Mouse (Mus musculus) right cerebral cortex, postnatal 36 days (tissue): ENCODE results near the gene Eid2.

Experiments
- DNase-seq, 2 experiments: peaks; one replicate each; pipeline ENCODE4 v3.0.0; 2022; ENCODE audit warnings: low spot score in 2 of 2, mixed read lengths in 1 of 2

Eid2 gene

DNA sequence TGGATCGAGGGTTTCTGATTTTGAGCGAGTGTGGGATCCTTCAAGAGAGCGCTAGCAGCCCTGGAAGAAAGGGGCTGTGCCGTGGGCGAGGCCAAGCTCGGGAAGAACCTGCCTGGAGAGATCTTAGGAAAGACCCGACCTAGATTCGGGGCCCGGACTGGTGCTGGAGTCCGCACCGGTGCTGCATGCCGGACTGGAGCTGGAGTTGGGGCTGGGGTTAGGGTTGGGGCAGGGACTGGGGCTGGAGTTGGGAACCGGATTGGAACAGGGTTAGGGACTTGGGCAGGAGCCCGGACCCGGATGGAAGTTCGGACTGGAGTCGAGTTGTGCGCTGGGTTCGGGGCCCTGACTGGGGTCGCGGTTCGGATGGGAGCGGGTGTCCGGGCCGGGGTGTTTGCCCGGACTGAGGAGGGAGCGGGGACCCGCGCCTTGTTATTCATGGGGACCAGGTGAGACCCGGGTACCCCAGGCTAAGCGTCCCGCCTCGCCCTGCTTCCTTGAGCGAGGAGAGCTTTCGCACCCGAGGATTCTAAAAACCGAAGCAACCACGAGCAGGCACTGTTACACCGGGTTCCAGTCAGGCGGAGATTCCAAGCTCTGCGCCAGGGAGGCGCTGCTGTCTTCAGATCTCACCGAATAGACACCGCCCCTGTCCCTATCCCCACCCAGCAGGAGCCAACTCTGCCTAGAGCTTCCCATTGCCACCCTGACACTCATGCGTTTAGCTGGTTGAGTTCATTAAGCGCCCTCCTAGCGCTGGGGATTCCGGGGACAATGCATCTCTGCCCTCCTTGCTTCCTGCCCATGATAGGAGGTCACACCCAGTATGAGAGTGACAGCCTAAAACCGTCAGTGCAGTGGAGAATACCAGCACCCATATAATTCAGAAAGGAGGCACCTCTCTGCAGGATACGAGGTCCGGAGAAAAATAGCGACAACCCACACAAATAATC, 23.2 kb downstream of the Eid2 start, which contains the start of gene Selenov:
Gene Selenov (minus strand): TSS at position 549 of the 953 bp plus-strand sequence.
- DNase-seq: peak in 1 of 2 experiments; percentile 42

DNA sequence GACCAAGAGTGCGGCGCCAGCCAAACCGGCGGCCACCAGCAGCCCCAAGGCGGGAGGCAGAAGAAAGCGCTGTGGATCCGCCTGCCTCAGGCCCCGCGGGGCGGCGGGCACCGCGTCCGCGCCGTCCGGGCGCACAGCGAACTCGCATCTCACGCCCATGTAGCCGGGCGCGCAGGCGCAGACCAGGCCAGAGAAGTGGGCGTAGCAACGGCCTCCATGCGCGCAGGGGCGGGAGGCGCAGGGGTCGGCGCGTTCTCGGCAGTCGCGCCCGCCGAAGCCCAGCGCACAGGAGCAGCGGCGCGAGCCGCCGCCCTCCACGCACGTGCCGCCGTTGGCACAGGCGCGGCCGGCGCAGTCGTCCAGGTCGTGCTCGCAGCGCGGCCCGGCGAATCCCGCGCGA, 26.8 kb downstream of the Eid2 start:
- DNase-seq: peak; percentile 49 to 68

DNA sequence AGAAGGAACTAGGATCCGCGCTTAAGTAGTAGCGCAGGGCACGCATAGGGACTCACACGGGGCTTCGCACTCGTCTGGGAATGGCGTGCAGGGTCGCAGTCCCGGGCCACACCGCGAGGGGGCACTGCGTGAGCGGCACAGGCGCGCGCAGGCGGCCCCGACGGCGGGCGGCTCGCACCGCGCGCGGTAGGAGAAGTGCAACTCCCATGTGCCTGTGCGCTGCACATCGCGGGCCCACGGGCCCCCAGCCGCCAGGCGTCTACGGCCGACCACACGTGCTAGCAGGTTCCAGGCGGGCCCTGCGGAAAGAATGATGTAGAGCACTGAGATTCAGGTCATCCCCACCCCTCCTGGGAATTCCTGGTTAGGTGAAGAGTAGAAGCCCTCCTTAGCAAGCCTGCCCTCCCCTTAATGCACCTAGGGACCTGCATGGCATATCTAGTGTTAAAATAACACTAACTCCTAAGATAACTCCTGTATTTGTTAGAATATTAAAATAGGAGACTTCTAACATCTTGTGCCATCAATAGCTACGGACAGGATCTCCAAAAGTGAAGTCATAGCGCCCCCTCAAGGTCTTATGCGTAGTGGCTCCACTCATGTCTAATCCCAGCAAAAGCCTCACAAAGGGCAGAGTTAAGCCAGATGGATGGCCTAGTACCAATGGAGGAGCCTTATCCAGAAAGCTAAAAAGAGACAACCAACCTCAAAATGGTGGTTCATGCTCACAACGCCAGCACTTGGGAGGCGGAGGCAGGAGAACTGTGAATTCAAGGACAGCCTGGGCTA, 31.4 kb downstream of the Eid2 start:
- DNase-seq: no peak

DNA sequence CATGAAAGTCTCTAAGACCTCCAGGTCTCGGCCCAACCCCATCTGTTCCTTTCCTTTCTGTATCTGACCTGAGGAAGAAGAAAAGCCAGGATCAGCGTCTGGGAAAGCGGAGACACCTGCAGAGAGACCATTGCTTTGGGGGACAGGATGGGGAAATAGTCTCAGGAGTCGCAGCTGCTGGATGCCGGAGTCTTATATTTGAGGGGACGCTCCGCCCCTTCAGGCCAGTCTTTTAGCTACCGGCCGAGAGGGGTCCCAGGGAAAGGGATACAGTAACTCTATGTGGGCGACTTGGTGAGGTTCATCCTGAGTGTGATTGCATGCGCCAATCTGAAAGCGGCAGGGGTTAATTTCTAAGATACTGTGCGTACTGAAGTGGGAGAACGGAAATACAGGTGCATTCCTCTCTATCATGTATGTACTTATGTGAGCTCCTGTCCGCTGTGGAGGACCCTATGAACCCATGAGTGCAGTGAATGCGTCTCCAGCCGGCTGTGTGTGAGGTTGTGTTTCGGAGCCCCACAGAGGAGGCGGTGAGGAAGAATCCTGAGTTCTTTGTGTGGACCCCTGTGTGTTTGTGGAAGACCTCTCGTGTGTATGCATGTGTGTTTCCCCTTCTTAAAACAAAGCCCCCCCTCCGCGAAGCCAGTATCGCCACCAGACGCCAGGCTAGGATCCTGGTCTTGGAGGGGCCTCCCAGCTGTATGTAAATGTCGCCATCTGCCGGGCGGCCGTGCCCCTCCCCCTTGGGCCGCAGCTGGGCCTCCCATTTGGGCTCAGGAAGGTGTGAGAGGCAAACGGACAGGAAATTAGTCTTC, 34.1 kb downstream of the Eid2 start, which contains the start of gene Dll3:
Gene Dll3 (minus strand): TSS at position 623 of the 818 bp plus-strand sequence.
- no peak for DNase-seq

DNA sequence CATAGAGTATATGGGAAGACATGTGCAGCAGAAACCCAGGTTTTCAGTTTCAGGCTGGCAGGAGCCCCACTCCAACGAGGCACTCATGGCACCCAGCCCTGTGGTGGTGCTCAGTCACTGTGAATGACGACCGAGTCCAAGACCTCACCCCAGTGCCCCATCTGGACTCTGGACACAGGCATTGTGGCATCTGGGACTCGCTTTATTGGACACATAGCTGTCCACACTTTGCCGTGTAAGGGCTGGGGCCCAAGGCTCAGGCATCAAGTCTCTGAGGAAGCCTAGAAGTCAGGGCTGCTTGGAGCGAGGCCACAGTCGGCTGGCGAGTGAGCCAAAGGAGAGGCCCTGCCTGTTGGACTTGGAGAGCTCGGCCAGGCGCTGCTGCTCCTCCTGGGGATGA, 38.0 kb downstream of the Eid2 start:
- DNase-seq: no peak

DNA sequence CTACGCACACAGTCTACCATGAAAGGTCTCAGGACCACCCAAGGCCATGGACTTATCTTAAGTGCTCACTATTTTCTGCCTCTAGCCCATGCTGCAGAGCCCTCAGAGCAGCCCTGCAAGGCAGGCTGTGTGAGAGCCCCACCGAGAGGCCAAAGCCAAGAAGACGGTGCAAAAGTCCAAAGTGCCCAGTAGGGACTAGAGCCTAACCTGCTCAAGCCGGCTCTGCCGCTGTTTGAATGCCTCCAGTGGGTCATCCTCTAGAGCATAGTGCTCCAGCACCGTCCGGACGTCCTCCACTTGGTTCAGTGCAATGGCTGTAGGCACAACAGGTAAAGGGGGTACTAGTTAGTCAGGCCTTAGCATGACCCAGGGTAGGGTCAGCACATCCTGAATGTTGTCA, 38.5 kb downstream of the Eid2 start:
- DNase-seq: no peak

DNA sequence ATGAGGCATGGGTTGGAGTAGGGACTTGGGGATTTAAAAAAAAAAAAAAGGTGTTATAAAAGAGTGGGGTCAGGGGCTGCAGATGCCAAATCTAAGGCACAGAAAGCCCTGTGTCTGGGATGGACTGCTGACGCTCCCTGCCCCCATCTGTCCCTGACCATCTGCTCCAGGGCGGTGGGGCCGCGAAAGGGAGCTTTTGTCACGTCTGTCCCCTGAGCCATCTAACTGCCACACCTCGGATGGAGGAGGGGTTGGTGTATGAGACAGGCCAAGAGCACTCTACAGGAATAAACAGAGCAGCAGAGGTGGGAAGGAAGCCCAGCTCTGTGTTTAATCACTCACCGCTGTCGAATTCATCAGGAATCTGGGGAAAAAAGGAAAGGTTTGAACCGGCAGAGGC, 42.1 kb downstream of the Eid2 start:
- no peak for DNase-seq

DNA sequence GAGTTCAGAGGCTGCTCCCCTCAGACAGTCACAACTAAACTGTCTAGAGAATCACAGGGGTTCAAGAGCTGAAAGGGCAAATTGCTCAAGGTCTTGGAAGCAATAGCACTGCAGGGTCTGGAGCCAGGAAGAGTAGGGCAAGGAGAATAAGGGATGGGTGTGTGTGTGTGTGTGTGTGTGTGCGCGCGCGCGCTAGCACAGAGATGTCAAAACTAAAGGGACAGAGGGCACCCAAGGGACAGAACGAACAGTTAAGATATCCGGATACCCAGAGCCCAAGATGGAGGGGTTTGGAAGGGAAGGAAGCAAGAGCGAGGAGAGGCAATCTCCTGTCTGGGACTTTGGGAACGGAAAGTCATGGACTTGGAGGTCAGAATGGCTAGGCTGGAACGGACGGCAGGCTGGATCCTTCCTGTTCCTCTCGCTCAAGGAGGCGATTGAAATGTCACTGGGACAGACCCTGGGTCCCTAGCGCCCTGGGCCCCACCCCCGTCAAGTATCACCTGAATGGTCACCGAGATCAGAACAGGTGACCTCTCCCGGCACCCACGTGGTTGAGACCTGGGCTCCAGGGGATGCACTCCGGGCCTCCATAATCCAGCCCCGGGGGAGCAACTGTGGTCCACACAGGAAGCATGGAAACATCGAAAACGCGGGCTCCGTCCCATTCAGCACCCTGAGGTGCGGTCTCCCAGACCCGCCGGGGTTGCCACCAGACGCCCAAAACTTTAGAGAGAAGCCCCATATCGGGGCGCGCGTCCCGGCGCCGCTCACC, 43.7 kb downstream of the Eid2 start:
- no peak for DNase-seq

DNA sequence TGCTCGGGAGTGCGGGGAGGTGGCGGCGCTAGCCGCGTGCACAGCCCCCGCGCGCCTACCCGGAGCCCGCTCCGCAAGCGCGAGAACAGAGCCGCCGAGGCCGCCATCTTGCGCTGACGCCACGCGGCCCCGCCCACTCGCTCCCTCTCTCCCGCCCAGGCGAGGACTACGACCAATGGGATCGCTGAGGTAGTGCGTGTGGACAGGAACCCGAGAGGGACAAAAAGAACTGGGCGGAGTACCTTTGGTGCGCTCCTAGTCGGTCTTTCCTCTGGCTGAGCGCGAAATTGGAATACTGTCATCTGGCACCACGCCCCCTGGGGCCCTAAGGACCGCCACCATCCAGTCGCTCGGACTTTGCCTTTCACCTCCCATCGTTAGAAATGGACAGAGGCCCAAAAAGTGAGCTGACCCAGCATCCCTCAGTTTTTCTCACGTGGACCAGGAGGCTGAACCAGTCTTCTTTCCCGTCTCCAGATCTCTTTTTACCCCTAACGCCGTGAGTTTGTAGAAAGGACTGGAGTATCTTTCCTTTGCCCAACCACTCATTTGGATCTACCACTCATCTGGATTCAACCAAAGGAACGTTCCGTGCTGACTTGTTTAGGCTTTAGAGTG, 44.4 kb downstream of the Eid2 start, which contains the start of gene Timm50:
Gene Timm50 (minus strand): TSS at position 147 of the 618 bp plus-strand sequence.
- DNase-seq: peak; percentile 96 to 97

DNA sequence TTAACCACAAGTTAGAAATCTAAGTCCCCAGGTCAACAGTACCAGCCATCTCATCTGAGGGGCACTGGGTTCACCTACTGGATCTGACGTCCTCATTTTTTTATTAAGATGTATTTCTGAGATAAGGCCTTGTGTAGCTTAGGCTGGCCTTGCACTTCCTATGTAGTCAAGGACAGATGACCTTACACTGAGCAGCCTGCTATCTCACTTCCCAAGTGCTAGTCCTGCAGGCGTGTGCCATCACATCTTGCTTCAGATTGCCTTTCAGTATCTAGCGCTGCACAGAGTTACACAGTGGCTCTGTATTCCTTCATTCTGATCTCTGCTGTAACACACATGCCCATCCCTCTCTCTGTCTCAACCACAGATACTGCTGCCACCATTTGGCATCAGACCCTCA, 50.4 kb downstream of the Eid2 start:
- DNase-seq: no peak

DNA sequence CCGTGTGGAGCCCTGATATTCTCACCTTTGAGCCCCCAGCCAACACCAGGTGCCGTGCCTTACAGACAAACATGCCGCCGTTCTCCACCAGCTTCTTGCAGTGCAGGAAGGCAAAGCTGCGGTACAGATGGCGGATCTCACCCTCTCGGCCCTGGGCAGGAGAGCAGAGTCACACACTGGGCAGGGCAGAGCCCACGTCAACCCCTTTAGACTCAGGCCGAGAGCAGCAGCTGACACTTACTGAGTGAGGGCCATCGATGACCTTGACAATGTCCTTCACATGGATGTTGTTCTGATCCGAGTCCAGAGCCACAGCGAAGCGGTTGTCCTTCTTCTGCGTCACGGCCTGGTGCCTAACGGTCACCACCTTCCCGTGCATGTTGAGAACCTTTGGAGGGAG, 51.0 kb downstream of the Eid2 start:
- no peak for DNase-seq
